Mouse (Mus musculus): ENCODE data around the gene Gins3.
A peak's percentile ranks its signal among the peaks of the same experiment; 100 is the strongest.
"Not testable (repeated sequence)": the region's sequence is repeated elsewhere in the genome, so short reads cannot be mapped to it uniquely, and the experiment has no call there.

The Gins3 gene

DNA sequence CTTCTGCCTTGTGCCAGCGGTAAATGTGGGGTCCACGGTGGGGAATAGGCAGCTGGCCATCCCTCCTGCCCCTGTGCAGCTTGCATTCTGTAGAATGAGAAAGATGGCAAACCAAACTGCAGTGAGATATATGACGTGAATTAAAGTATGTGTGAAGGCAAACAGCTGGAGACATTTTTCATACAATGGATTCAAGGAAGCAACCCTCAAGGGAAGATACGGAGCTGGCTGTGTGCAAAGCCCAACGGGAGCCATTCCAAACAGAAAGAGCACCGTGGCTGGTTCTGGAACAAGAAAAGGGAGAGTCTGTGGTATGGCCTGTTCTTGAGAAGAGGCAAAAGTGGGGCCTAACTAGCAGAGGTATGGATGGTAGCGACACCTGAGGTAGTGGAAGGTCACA is 22.6 kb downstream of the Gins3 start:
- no peak for DNase-seq

GRCm38 (mm10) chr8:95656316-95657002 is 23.2 kb downstream of the Gins3 start:
- DNase-seq = no peak

- DNase-seq = no peak
These were observed 24.3 kb downstream of the Gins3 start for GRCm38 (mm10) chr8:95657523-95657922.

DNA sequence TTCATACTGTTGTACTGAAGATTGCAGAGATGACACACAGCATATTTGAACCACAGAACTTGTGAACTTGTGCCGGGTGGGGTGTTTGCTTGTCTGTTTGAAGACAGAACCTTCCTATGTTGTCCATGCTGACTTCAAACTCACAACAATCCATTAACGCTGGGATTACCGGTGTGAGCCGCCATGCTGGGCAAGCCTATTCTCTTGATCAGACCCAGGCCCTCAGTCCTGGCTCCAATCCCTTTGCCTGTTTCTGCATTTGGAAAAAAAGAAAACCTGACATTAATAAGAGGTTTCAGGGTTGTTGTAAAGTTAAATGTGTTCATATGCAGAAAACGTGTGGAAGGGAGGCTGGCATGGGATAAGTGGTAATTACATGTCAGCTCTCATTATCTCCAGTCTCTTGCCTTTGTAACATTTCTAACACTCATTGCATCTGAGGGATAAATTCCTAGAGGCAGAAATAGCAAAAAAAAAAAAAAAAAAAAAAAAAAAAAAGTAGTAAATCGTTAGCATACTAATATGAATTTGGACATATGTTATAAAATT is 27.2 kb downstream of the Gins3 start:
- DNase-seq = no peak

DNA sequence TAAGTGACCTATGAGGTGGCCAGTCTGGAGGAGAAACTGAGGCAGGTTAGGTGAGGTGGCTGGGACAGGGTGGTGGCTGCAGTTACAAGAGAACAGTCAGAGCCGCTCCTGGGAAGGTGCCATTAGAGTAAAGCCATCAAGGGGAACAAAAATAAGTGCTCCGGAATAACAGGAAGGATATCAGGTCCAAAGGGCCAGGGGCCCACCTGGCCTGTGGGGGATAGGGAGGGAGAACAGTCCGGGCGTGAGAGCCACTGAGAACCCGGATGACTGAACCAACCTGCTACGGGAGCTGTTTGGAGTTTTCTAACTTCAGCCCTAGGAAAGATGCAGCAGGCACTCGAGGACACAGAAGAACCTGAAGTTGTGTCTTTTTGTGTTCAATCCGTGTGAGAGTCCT is 27.8 kb downstream of the Gins3 start:
- no peak for DNase-seq

GRCm38 (mm10) chr8:95661575-95661974 is 28.3 kb downstream of the Gins3 start:
- DNase-seq = no peak

DNA sequence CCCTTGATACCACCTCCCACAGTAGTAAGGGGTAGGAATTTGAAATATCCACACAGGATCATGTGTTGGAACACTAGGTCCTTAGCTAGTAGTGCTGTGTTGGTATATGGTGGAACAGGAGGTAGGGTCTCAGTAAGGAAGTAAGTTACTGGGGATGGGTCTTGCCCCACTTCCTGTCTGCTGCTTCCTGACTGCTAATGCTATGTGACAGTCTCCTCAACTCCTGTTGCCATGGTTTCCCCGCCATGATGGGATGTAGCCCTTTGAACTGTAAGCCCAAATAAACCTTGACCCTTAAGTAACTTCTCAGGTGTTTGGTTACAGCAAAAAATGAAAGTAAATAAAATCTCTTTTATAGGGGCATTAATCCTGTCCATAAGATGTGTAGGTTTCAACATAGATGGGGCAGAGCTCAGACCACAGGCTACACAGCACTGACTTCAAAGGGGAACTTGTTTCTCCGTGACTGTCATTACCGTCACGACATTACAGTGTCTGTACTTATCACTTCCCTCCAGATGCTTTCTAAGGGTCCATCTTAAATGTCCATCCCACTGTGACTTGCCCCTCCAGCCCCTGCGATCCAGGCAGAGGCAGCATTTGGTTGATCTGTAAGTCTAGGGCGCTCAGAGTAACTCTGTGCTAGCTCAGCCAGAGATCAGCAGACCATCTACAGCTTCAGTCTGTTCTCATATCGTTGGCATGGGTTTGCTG is 29.8 kb downstream of the Gins3 start:
- no peak for DNase-seq

GRCm38 (mm10) chr8:95663599-95663949 is 30.3 kb downstream of the Gins3 start:
- no peak for DNase-seq

DNA sequence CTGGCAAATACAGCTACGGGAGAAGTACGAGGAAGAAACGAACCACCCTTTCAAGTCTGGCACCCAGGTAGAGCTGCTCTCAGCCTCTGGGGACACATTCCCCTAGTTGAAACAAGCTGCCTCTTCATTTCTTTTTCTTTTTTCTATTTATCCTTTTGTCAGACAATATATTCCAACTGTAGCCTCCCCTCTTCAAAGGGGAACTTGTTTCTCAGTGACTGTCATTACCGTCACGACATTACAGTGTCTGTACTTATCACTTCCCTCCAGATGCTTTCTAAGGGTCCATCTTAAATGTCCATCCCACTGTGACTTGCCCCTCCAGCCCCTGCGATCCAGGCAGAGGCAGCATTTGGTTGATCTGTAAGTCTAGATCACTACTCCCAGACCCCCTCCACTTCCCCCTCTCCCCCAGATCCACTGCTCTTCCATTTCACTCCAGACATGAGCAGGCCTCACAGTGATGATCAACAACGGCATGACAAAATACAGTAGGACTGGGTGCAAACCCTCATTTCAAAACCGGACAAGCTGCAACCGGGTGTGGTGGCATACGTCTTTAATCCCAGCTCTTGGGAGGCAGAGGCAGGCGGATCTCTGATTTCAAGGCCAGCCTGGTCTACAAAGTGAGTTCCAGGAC is 32.7 kb downstream of the Gins3 start:
- DNase-seq = not testable (repeated sequence)

DNA sequence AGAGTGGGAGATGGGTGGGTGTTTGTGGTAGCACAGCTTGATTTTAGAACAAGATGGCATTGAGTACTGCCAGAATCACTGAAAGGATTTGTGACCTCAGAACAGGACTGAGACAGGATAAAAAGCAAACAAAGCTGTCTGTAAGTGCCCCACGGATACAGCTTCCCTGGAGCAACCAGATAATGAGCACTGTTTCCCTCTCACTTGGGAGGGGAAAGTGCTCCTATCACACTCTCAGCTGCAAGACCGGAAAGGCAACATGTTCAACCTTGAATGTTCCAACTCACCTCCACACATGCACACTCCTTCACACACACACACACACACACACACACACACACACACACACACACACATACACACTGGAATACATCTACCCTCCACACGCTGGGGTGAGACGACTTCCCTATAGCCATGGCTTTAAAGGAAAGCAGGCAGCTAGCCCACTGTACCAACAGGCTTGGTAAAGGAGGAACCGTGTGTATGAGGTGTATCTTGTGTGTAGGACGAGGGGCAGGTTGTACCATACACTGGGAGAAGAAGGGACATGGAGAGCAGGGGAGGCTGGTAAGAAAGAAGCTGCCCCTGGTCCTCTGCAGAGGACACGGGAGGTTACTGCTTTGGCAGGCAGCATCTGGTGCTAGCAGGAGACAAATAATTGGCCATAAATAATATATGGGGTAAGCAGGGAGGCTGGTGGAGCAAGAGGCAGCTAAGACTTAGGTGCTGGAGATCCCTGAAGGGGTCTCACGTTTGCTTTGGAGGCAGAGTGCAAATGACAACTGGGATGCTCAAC is 35.1 kb downstream of the Gins3 start:
- DNase-seq = no peak

- DNase-seq = no peak
These were observed 36.7 kb downstream of the Gins3 start for GRCm38 (mm10) chr8:95669967-95670366.

GRCm38 (mm10) chr8:95671861-95672260 is 38.6 kb downstream of the Gins3 start:
- DNase-seq = no peak

DNA sequence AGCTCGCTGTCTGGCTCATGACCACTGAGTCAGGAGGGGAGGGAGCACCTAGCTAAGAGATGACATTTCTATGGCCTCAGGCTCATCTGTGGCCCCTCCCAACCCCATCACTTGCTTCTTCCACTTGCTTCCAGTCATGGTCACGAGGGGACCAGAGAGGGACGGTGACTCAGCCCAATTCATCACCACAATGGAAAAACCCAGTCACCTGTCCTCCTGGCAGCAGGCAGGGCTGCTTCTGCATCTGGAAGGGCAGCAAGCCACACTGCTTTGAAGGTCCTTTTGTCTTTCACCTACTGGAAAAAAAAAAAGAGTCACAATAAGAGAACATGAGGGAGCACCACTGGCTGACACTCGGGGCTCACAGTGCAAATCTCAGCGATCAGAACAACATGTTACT is 39.6 kb downstream of the Gins3 start:
- no peak for DNase-seq

DNA sequence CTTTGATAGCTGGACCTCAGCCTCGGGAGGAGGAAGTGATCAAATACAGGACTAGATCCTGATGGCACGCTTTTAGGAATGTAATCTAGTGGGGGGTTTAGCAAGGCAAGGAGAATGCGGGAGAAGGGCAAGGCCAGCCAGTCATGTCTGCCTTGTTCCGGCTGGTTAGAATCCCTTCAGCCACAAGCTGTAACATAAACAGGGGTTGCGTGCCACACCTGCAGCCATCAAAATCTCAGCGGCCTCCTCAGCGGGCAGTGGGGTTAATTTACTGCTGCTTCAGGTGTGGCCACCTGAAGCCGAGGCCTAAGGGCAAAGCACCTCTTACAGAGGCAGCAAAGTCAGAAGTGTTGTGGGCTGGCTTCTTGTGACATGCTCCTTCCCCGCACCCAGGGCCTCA is 43.4 kb downstream of the Gins3 start, which contains the start of gene Ndrg4:
Gene Ndrg4, plus strand, starts transcription at position 350 of the 400 bp plus-strand sequence.
- DNase-seq = no peak

- DNase-seq = no peak
These were observed 44.4 kb downstream of the Gins3 start for GRCm38 (mm10) chr8:95677591-95678023.

GRCm38 (mm10) chr8:95678024-95678611 is 44.9 kb downstream of the Gins3 start:
- no peak for DNase-seq

GRCm38 (mm10) chr8:95688073-95688672 is 54.9 kb downstream of the Gins3 start:
- peak; percentile 65 for DNase-seq

GRCm38 (mm10) chr8:95690929-95691541 is 57.8 kb downstream of the Gins3 start:
- no peak for DNase-seq

GRCm38 (mm10) chr8:95694631-95695030 is 61.4 kb downstream of the Gins3 start:
- DNase-seq = no peak

All from lung, postnatal 36 days (tissue).